In the genomic region with DNA sequence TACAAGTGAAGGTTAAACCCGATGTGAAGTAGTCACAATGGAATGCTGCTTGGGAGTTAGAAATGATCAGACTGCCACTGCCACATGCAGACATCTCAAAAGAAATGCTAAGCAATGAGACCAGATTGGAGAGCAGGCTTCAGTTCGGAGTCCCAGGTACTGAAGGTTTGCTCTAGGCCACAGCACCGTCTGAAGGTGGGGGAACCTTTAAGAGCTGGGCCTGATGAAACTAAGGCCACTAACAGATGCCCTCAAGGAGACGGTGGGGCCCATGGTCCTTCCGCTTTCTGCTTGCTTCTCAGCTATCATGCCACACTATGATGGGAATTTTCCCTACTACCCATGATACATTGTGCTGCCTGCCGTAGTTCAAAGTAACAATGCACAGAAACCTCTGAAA, we compare ENCODE assay signal across 17 mouse cellular contexts.
"Had no signal": no experiment of that assay in that cellular context is flagged by ENCODE, and none has a peak within 500 bp of the region (broad histone marks: within the 10 kb centered on the region; RNA-seq: fewer than 3 reads in every experiment).

No protein-coding gene starts in this region.

- H3K4me2 ChIP-seq: lung, embryonic 15.5 days; midbrain, embryonic 11.5 days; midbrain, embryonic 13.5 days; midbrain, embryonic 15.5 days; neural tube, embryonic 12.5 days; stomach, embryonic 15.5 days had no signal

- H3K27me3 ChIP-seq: lung, embryonic 15.5 days; megakaryocyte, embryonic 14.5 days; midbrain, embryonic 13.5 days; midbrain, embryonic 15.5 days; neural tube, embryonic 12.5 days; stomach, embryonic 15.5 days had no signal

- H3K9ac ChIP-seq: lung, embryonic 15.5 days; midbrain, embryonic 13.5 days; midbrain, embryonic 15.5 days; neural tube, embryonic 12.5 days; stomach, embryonic 15.5 days had no signal

- H3K9me3 ChIP-seq: lung, embryonic 15.5 days; midbrain, embryonic 13.5 days; midbrain, embryonic 15.5 days; neural tube, embryonic 12.5 days; stomach, embryonic 15.5 days had no signal

- H3K4me3 ChIP-seq: lung, embryonic 15.5 days; megakaryocyte, embryonic 14.5 days; midbrain, embryonic 13.5 days; midbrain, embryonic 15.5 days; neural tube, embryonic 12.5 days; stomach, embryonic 15.5 days had no signal

- DNase-seq: lung, adult 2 months; lung, postnatal 14 days; lung, postnatal 36 days; right cerebral cortex, postnatal 14 days; thymus, adult 2 months; thymus, postnatal 14 days; thymus, postnatal 36 days had no signal

- H3K27ac ChIP-seq: lung, embryonic 15.5 days; macrophage; midbrain, embryonic 13.5 days; midbrain, embryonic 15.5 days; neural tube, embryonic 12.5 days; stomach, embryonic 15.5 days; stomach, postnatal 0 days had no signal

- H3K36me3 ChIP-seq: lung, embryonic 15.5 days; midbrain, embryonic 13.5 days; midbrain, embryonic 15.5 days; neural tube, embryonic 12.5 days; stomach, embryonic 15.5 days had no signal

- ATAC-seq: lung, postnatal 0 days; midbrain, embryonic 15.5 days had no signal
